Mouse (Mus musculus): Measurements from ENCODE around the gene Tmem164. TPM values are rescaled to one million over a fixed set of nuclear protein-coding genes. Genes with fewer than 3 reads are reported as not detected.

Tmem164 gene
- polyA plus RNA-seq, 1 experiment from 2014 or later, result 20.8 TPM

GRCm38 (mm10) chrX:142694338-142694737 is 13.1 kb downstream of the Tmem164 start:
- Histone ChIP-seq H3K4me3 (replicated peaks) (no peak overlapping the region), H3K9ac (no peak overlapping the region), H3K36me3 (replicated peaks) (peaks cover 28% of the 10 kb centered on the region; the same call in 1 of the 2 replicates), H3K4me2 (no peak overlapping the region), H3K9me3 (replicated peaks) (no peaks in the 10 kb centered on the region), H3K27ac (replicated peaks) (no peak overlapping the region), H3K4me1 (replicated peaks) (no peaks in the 10 kb centered on the region; the same call in 1 of the 2 replicates), H3K27me3 (no peaks in the 10 kb centered on the region)
- WGBS (ENCODE audit: insufficient replicate concordance), result 78% methylated on average over 7 of the region's 7 CpGs
- ATAC-seq (ENCODE audit: insufficient read depth), result no peak

- Histone ChIP-seq H3K9ac (no peak overlapping the region), H3K27ac (replicated peaks) (no peak overlapping the region), H3K36me3 (replicated peaks) (peaks cover 27% of the 10 kb centered on the region; the same call in 1 of the 2 replicates)
Measured at GRCm38 (mm10) chrX:142694856-142695255, 13.7 kb downstream of the Tmem164 start.

GRCm38 (mm10) chrX:142696789-142697188 is 15.6 kb downstream of the Tmem164 start:
- Histone ChIP-seq H3K4me3 (replicated peaks) (no peak overlapping the region), H3K9me3 (replicated peaks) (no peaks in the 10 kb centered on the region), H3K4me1 (replicated peaks) (no peaks in the 10 kb centered on the region; the same call in 1 of the 2 replicates), H3K27ac (replicated peaks) (no peak overlapping the region), H3K36me3 (replicated peaks) (peaks cover 22% of the 10 kb centered on the region; the same call in 1 of the 2 replicates), H3K9ac (no peak overlapping the region), H3K27me3 (no peaks in the 10 kb centered on the region), H3K4me2 (no peak overlapping the region)
- ATAC-seq (ENCODE audit: insufficient read depth), result no peak
- WGBS (ENCODE audit: insufficient replicate concordance), result 76% methylated on average over 11 of the region's 11 CpGs

More at GRCm38 (mm10) chrX:142694856-142695255, 13.7 kb downstream of the Tmem164 start:
- 63% methylated on average over 3 of the region's 3 CpGs for WGBS (ENCODE audit: insufficient replicate concordance)
- H3K4me3 ChIP-seq (replicated peaks), result no peak overlapping the region
- no peak for ATAC-seq (ENCODE audit: insufficient read depth)
- H3K9me3 ChIP-seq (replicated peaks), result no peaks in the 10 kb centered on the region
- H3K4me2 ChIP-seq, result no peak overlapping the region
- no peaks in the 10 kb centered on the region; the same call in 1 of the 2 replicates for H3K4me1 ChIP-seq (replicated peaks)
- no peaks in the 10 kb centered on the region for H3K27me3 ChIP-seq

GRCm38 (mm10) chrX:142697545-142698204 is 16.5 kb downstream of the Tmem164 start:
- Histone ChIP-seq H3K4me2 (no peak overlapping the region), H3K27me3 (no peaks in the 10 kb centered on the region), H3K4me1 (replicated peaks) (no peaks in the 10 kb centered on the region; the same call in 1 of the 2 replicates), H3K9ac (no peak overlapping the region), H3K9me3 (replicated peaks) (no peaks in the 10 kb centered on the region), H3K27ac (replicated peaks) (no peak overlapping the region), H3K36me3 (replicated peaks) (peaks cover 17% of the 10 kb centered on the region; the same call in 1 of the 2 replicates), H3K4me3 (replicated peaks) (no peak overlapping the region)
- no peak for ATAC-seq (ENCODE audit: insufficient read depth)
- WGBS (ENCODE audit: insufficient replicate concordance), result 67% methylated on average over 5 of the region's 5 CpGs

GRCm38 (mm10) chrX:142698212-142698611 is 17.0 kb downstream of the Tmem164 start:
- 50% methylated on average over 7 of the region's 7 CpGs for WGBS (ENCODE audit: insufficient replicate concordance)
- Histone ChIP-seq H3K9ac (no peak overlapping the region), H3K4me1 (replicated peaks) (no peaks in the 10 kb centered on the region; the same call in 1 of the 2 replicates), H3K4me3 (replicated peaks) (no peak overlapping the region), H3K36me3 (replicated peaks) (peaks cover 17% of the 10 kb centered on the region; the same call in 1 of the 2 replicates), H3K27me3 (no peaks in the 10 kb centered on the region), H3K4me2 (no peak overlapping the region), H3K9me3 (replicated peaks) (no peaks in the 10 kb centered on the region), H3K27ac (replicated peaks) (no peak overlapping the region)
- ATAC-seq (ENCODE audit: insufficient read depth), result no peak

GRCm38 (mm10) chrX:142702094-142702493 is 20.9 kb downstream of the Tmem164 start:
- H3K4me2 ChIP-seq, result no peak overlapping the region
- 0 out of 2 replicates have a peak, but pooled peaks cover under 1% of the 10 kb centered on the region for H3K36me3 ChIP-seq (replicated peaks)
- no peak overlapping the region for H3K27ac ChIP-seq (replicated peaks)
- no peak overlapping the region for H3K9ac ChIP-seq
- ATAC-seq (ENCODE audit: insufficient read depth), result no peak
- H3K9me3 ChIP-seq (replicated peaks), result no peaks in the 10 kb centered on the region
- H3K4me1 ChIP-seq (replicated peaks), result no peaks in the 10 kb centered on the region; the same call in 1 of the 2 replicates
- 74% methylated on average over 5 of the region's 5 CpGs for WGBS (ENCODE audit: insufficient replicate concordance)
- no peaks in the 10 kb centered on the region for H3K27me3 ChIP-seq
- no peak overlapping the region for H3K4me3 ChIP-seq (replicated peaks)

- 74% methylated on average over 3 of the region's 3 CpGs for WGBS (ENCODE audit: insufficient replicate concordance)
- Histone ChIP-seq H3K27ac (replicated peaks) (no peak overlapping the region), H3K27me3 (no peaks in the 10 kb centered on the region), H3K4me3 (replicated peaks) (no peak overlapping the region), H3K4me2 (no peak overlapping the region), H3K9me3 (replicated peaks) (no peaks in the 10 kb centered on the region), H3K9ac (no peak overlapping the region), H3K36me3 (replicated peaks) (no peaks in the 10 kb centered on the region), H3K4me1 (replicated peaks) (no peaks in the 10 kb centered on the region; the same call in 1 of the 2 replicates)
- ATAC-seq (ENCODE audit: insufficient read depth), result no peak
Measured at GRCm38 (mm10) chrX:142702566-142702965, 21.4 kb downstream of the Tmem164 start.

GRCm38 (mm10) chrX:142703953-142704352 is 22.7 kb downstream of the Tmem164 start:
- WGBS (ENCODE audit: insufficient replicate concordance), result 65% methylated on average over 3 of the region's 3 CpGs
- no peak overlapping the region for H3K27ac ChIP-seq (replicated peaks)

GRCm38 (mm10) chrX:142708257-142708656 is 27.1 kb downstream of the Tmem164 start:
- H3K4me1 ChIP-seq (replicated peaks), result no peaks in the 10 kb centered on the region
- H3K4me3 ChIP-seq (replicated peaks), result no peak overlapping the region
- no peak for ATAC-seq (ENCODE audit: insufficient read depth)

More at GRCm38 (mm10) chrX:142703953-142704352, 22.7 kb downstream of the Tmem164 start:
- H3K36me3 ChIP-seq (replicated peaks), result no peaks in the 10 kb centered on the region
- H3K4me1 ChIP-seq (replicated peaks), result no peaks in the 10 kb centered on the region
- ATAC-seq (ENCODE audit: insufficient read depth), result no peak
- no peaks in the 10 kb centered on the region for H3K27me3 ChIP-seq
- no peak overlapping the region for H3K4me2 ChIP-seq
- no peaks in the 10 kb centered on the region for H3K9me3 ChIP-seq (replicated peaks)
- no peak overlapping the region for H3K4me3 ChIP-seq (replicated peaks)
- no peak overlapping the region for H3K9ac ChIP-seq

GRCm38 (mm10) chrX:142716014-142716413 is 34.8 kb downstream of the Tmem164 start:
- Histone ChIP-seq H3K27me3 (no peaks in the 10 kb centered on the region), H3K9me3 (replicated peaks) (no peaks in the 10 kb centered on the region), H3K4me2 (no peak overlapping the region), H3K9ac (no peak overlapping the region), H3K27ac (replicated peaks) (no peak overlapping the region), H3K4me1 (replicated peaks) (no peaks in the 10 kb centered on the region), H3K36me3 (replicated peaks) (peaks cover 8% of the 10 kb centered on the region; the same call in 1 of the 2 replicates), H3K4me3 (replicated peaks) (no peak overlapping the region)
- 63% methylated on average over 3 of the region's 3 CpGs for WGBS (ENCODE audit: insufficient replicate concordance)
- ATAC-seq (ENCODE audit: insufficient read depth), result no peak

More at GRCm38 (mm10) chrX:142708257-142708656, 27.1 kb downstream of the Tmem164 start:
- Histone ChIP-seq H3K27ac (replicated peaks) (no peak overlapping the region), H3K36me3 (replicated peaks) (no peaks in the 10 kb centered on the region), H3K9me3 (replicated peaks) (no peaks in the 10 kb centered on the region), H3K9ac (no peak overlapping the region), H3K27me3 (no peaks in the 10 kb centered on the region), H3K4me2 (no peak overlapping the region)

- no peak overlapping the region for H3K4me2 ChIP-seq
- no peak for ATAC-seq (ENCODE audit: insufficient read depth)
- H3K4me1 ChIP-seq (replicated peaks), result no peaks in the 10 kb centered on the region
- H3K27ac ChIP-seq (replicated peaks), result no peak overlapping the region
- H3K4me3 ChIP-seq (replicated peaks), result no peak overlapping the region
- no peak overlapping the region for H3K9ac ChIP-seq
- peaks cover 8% of the 10 kb centered on the region; the same call in 1 of the 2 replicates for H3K36me3 ChIP-seq (replicated peaks)
- H3K27me3 ChIP-seq, result no peaks in the 10 kb centered on the region
- WGBS (ENCODE audit: insufficient replicate concordance), result 66% methylated on average over 9 of the region's 9 CpGs
- no peaks in the 10 kb centered on the region for H3K9me3 ChIP-seq (replicated peaks)
Measured at GRCm38 (mm10) chrX:142717958-142718478, 36.8 kb downstream of the Tmem164 start.
